Mouse (Mus musculus) heart, adult 2 months (tissue): Measurements from ENCODE around the gene Foxn1.

Source experiments
- EP300 ChIP-seq: fragments of 200-500 bp; IDR thresholded peaks from 2 replicates; pipeline ENCODE4 v1.6.1; 2011; ENCODE audit warnings: low read depth, low read length, control low read depth; ENCODE audit not compliant: insufficient read depth
- POLR2A ChIP-seq: fragments of 200-500 bp; IDR thresholded peaks from 2 replicates; pipeline ENCODE4 v1.6.1; 2011; ENCODE audit warnings: mild to moderate bottlenecking, low read depth, low read length, control low read depth; ENCODE audit not compliant: insufficient read depth

DNA sequence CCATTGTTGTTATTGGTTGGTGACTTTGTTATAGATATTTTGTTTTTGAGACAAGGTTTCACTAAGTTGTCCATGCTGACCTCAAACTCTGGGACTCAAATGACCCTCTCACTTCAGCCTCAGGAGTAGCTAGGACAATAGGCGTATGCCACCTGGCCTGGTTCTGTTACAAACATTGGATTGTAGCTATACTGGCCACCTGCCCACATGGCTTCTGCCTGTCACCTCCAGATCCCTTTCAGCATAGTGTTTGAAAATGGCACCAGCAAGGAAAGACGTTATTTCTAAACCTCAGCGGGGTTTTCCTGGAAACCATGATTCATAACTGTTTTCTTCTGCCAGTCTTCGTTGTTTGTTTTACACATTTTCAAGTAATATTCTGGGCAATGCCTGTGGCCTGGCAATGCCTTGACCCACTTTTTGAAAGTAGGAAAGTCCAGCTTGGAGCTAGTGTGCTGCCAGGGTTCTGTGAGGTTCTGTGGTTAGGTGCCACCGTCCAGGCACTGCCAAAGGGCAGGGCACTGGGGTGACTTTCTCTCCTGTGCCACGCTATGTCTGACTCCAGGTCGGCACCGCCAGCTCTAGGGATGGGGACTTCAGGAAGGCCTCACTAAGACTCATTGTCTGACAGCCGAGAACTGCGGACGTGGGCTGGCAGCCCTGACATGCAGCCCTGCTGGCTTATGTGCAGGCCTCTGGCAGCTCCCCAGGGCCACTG lies 25.4 kb upstream of the Foxn1 start:
- TF ChIP-seq EP300 (no peak), POLR2A (no peak)
